Mouse (Mus musculus): ENCODE results near the gene Faxc.

GRCm38 (mm10) chr4:21930971-21931771, at the start of gene Faxc:
- no peak for TF ChIP-seq CTCF (IDR thresholded peaks at IDR 0.05; ENCODE audit: low read depth)
- TF ChIP-seq EP300 (optimal IDR thresholded peaks at IDR 0.05), result no peak

All from stomach, postnatal 0 days (tissue).